Mouse (Mus musculus) spleen, postnatal 14 days (tissue): ENCODE measurements around the gene Smoc1.

Source experiments
- DNase-seq, 2 experiments: peaks; one replicate each; pipeline ENCODE4 v3.0.0; 2021 to 2022; ENCODE audit warnings: low spot score in 2 of 2

Smoc1 gene

DNA sequence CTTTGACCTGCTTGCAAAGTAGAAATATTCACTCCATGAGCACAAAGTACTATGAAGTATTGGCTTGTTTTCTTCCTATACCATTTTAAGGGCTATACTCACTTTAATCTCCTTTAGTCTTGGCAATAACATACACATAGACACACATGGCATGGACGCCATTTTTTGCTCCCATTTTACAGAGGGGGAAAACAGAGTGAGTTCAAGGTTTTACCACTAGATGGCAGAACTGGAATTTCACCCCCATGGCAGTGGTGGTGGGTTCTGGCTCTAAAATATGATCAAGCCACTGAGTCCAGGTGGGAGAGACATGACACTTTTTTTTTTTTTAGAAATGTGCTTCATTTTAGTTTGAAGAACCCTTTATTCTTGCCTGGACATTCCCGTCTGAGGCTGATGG is 1.6 kb upstream of the Smoc1 start:
- no peak for DNase-seq

DNA sequence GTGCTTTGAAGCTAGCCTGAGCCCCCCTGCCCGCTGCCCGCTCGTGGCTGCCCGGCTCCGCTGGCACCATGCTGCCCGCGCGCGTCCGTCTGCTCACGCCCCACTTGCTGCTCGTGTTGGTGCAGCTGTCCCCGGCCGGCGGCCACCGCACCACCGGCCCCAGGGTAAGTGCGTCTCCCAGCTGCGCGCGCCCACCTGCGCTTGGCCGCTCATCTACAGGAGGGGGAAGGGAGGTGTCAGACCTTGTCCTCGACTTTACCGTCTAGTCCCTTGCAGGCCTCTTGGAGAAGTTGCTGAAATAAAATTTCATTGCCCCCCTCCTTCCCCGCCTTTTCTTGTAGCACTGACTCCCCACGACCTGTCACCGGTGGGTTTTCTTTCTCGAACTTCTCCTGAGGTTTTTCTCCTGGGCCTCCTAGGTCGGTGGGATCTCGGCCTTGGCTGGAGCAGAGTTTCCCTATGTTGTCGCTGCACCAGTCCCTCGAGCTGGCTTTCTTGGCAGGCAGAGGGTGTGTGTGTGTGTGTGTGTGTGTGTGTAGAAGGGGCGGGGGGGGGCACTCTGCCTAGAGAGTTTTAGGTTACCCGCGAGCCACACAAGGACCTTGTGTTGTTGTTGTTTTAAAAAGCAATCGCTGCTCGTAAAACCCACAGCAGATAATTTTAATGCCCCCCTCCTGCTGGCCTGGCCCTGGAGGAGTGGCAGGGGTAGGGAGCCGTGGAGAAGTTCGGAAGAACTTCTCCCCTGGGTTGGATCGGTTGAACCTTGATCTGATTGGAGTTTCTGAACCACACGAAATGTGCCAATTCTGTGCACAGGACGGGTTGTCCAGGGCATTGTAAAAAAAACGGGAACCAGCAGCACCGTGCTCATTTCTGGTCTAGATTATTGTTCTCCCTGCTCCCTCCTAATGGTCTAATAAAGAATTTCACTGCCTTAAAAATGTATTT is 661 bp downstream of the Smoc1 start:
- DNase-seq, result no peak

DNA sequence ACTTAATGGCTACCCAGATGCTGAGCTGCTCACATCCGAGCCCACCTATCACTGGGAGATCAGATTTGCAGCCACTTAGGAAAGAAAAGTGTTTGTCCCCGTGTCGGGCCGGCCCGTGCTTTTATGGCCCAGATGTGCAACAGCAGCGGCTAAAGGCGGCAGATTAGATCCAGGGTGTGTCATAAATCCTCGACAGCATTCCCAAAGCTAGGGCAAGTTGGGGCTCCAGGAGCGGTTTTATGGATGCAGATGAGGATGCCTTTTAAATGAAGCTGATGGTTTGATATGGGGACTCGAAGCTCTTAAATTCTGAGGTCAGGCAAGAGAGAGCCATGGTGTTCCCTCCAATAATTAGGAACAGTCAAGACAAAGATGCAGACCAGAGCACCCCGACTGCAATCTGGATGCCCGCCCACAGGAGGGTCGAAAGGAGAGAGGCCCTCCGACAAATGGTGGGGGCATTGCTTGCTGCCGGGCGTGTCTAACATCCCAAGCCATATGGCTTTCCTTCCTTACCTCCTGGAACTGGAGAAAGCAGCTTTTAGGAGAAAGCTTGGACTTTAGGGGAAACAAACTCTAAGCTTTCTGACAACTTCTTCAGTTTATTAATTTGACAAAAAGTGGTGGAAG is 1.8 kb downstream of the Smoc1 start:
- DNase-seq, result no peak

DNA sequence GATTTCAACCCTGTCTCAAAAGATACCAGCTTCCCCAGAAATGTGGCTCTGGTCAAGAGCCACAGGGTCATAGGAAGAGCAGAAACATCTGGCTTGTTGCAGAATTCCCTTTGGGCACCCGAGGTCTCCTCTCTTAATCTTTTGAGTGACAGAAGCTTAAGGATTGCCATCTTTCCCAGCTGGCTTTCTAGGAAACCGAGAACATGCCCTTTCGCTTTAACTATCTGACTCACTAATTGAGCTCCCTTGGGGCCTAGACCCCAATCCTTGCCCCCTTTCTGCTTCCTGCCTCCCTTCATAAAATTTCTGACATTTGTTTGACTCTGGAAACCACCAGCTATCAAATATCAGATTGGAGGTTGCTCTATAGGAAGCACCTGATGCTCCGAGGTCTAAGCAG is 3.1 kb downstream of the Smoc1 start:
- no peak for DNase-seq

DNA sequence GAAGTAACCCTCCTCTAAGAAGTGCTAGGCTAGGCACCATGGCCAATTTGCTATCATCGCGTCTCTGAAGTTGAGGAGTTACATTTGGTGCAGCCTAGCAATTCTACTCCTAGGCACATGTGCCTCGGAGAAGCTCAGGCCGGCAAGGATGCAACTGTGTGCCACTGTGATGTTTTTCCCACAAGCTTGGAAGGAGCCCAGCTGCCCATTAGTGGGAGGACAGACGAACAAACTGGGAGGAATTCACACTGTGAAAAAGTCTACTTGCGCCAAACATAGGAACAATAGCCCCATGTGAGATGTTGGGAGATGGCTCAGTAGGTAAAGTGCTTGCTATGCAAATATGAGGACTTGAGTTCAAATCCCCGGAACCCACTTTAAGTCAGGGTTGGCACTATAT is 5.0 kb downstream of the Smoc1 start:
- no peak for DNase-seq

DNA sequence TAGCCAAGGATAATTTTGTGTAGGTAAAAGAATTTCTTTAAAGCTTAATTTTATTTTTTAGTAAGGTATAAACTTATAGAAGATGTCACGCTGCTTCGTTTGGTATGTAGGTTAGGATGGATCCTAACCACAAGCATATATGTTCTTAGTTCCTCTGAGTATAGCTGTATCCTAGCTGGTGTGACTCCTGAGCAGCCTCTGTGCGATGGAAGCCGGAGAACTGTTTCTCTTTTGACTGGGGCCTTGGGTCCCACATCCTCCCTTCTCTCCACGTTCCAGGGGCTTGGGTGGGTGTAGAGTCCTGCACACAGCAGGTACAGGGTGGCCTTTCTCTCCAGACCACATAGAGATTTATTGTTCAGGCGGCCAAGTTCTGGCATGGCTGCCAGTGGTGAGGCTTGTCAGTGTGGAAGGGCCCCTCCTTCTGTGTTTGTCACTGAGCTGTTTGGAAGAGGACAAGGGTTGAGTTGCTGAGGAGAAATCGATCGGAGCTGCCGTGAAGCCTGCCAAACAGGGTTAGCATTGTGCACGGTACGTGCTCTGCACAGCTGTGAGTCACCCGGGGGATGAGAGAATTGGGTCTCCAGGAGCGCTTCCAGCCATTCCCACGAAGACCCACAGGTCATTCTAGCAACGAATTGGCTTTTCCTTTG is 6.9 kb downstream of the Smoc1 start:
- DNase-seq, result no peak

DNA sequence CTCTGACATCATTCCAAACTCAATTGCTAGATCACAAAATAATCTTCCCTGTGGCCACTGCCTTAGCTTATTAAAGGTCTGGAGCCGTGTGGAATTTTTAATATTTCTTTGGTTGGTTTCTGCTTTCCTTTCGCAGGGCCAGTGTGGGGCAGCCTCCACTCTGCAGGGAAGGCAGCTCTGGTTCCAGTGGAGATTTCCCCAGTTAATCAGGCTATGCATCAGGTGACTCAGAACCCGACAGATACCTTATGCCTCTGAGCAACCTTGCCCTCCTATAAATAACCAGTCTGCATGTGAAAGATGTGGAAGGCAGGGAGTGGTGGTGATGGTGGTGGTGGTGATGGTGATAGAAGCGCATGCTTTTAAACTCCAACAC is 7.4 kb downstream of the Smoc1 start:
- no peak for DNase-seq

DNA sequence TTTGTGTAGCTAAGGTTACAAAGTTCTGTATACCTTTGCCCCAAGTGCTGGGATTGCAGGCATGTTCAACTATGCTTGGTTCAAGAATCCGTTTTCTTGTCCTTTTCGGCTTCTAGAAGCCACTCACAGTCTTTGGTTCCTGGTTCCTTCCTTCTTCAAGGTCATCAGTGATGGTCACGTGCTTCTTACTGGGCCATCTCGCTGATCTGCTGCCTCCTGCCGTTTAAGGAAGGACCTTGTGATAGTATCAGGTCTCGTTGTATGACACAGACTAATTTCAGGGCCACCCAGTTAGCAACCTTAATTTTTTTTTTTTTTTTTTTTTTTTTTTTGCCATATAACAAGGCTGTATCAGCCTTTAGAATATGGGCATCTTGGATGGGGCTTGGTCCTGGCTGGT is 9.2 kb downstream of the Smoc1 start:
- no peak for DNase-seq

DNA sequence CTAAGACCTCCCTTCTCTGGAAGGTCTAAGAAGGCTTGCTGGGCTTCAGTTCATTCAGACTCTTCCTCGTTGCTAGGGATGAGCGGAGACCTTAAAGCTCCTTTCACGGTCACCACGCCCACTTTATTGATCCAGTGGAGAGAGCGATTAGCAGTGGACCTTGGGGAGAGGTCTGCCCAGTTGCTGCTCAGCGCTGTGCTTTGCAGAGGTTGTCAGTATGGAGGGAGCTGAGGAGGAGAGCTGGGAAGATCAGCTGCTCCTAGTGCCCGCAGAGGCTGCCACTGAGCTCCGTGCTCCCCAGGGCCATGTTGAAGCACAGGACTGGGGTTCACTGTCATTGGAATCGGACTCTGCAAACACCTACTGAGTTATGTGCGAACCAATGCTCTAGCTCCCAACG is 17.0 kb downstream of the Smoc1 start:
- no peak for DNase-seq

DNA sequence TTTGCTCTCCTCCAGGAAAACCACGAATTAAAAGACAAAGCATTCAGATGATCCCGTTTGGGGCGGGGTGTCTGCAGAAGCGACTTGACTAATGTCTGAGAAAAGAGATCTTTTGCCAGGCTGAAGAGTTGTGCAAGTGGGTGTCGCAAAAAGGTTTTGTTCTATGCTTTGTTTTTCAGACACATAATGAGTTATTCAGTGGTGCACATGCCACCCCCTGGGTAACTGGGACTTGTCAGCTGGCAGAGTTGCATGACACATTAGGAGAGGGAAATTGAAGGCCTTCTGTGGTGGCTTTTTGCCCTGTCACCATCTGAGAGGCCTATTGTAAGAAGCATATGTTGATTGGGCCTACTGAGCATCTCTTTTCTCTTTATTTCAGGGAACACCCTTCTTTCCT is 20.3 kb downstream of the Smoc1 start:
- no peak for DNase-seq

DNA sequence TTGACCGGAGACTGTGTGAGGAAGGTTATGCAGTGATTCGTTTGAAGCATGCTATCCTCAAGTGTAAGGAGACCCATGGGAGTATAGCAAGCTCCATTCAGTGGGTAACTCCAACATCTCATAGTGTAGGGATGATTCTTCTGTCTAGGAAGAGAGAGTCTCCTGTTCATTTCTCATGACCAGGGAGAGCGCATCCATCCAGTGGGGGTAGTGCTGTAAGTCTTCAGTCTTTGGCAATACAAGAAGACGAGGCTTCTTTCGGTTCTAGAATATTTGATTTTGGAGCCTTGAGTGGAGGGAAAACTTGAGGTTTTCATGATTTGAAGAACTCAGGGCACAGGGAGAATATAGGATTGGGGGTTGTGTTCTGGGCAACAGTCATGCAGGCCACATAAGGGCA is 23.1 kb downstream of the Smoc1 start:
- no peak for DNase-seq

DNA sequence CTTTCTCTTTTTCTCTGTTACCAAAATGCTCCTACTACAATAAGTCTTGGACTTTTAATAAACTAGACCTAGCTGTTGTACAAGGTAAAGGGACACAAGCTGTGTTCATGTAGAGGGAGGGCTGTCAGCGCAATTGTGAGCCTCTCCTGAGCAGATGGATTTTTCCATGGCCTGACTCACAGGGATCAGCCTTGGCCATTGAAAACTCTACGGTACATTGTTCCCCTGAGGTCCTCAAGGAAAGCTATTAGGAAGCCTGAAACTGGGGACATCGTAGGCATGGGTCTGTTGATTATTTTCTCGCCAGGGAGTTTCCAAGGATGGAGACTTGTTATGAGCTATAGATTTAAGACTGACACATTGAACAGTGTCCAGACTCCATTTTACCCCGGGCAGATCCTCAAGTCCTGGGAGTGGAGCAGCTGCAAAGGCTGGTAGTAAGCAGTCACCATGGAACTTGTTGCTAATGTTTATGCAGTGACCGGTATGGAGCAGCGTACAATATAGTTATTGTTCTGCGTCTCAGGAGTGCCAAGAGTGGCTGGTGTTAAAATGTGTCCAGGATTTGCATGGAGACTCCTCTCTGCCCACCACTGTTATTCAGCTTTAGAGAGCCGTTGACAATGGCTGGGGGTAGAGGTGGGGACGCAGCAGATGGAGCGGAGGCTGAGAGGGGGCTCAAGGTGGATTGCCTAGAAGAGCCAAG is 28.5 kb downstream of the Smoc1 start:
- DNase-seq, result no peak

DNA sequence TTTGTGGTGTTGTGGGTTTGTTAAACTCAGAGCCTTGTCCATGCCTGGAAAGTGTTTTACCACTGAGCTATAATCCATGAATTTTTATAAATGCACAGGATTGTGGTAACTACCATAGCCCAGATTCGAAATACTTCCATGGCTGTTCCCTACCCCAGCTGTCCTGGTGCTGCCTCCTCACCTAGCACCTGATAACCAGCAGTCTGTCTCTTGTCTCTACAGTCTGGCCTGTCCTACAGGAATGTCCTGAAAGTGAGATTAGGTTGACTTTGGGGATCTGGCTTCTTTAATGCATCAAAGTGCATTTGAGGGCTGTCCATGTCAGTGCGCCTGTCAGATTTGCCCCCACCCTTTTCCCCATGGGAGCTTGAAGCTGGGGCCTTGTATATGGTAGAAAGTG is 29.2 kb downstream of the Smoc1 start:
- no peak for DNase-seq

DNA sequence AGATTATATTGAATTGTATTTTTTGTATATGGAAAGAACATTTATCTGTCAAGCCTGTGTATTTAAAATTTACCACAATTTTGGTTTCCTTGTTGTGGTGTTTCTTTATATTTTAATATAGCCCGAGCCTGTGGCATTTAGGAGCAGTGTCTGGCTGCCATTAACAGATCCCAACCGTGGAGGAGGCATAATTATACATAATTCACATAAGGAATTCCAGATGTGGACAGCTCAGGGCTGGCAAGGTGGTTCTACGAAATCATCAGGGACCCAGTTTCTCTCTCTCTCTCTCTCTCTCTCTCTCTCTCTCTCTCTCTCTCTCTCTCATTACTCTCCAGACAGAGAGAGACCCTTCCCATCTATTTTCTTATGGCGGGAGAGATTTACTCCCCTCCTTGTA is 31.0 kb downstream of the Smoc1 start:
- DNase-seq, result no peak

DNA sequence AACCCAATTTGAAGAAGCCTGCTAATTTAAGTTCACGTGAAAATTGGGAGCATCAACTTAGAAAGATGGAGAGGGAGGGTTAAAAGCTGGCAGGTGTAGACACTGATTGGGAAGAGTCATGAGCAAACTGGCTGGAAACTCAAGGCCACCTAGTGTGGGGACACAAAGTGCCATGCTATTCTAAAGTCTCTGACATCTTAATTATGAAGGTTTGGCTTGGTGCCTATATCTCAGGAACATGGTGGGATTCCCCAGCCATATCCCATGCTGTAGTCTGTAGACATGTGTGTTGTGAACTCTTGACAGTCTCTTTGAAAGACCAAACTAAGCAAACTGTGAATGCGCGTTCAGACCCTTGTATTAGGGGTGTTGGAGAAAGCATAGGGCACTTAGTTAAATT is 32.0 kb downstream of the Smoc1 start:
- no peak for DNase-seq

DNA sequence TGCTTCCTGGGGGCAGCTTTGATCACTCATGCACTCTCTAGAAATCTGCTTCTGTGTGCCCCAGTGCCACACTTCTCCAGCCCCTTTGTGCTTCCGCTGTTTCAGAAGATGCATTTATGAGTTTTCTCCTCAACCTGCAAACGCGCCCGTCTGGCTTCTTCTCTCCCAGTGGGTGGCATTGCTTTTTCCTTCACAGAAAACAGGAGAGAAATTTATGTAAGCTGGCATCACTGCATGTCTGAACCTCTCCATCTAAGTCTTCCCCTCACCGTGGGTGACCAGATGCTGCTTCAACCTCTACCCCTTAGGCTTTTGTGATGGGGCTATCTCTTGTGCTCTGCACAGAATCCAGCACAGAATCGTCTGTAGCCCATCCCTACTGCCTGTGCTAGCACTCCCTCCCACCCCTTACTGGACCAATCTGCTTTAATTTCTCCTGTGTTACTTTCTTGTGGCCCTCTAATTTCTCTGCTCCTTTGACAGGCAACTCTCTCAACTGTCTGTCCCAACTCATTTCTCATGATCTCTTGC is 35.3 kb downstream of the Smoc1 start:
- DNase-seq, result no peak

DNA sequence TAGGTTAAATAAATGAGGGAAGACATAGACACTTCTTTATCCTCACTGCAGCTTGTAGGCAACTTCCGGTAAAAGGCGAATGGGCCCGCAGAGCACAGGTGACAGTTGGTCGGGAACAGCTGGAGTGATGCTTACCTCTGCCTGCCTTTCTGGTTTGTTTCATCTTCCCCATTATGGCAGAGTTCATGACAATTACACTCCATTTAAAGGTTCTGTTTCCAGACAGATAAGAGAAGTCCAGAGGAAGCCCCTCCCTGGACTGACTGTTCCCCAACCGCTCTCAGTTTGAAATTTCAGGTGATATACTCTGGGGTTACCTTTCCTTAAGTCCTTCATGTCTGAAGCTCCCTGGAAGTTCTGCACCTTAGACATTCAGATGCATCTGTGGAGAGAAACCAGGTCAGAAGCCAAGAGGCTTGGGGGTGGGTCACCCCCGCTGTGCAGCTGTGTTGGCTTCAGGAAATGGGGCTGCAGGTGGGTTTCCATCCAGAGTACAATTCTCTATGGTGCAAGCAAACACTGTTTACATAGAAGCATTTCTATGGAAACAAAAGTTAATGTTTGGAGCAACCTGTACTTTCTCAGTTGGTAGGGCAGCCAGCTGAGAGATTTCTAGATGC is 36.8 kb downstream of the Smoc1 start:
- no peak for DNase-seq

DNA sequence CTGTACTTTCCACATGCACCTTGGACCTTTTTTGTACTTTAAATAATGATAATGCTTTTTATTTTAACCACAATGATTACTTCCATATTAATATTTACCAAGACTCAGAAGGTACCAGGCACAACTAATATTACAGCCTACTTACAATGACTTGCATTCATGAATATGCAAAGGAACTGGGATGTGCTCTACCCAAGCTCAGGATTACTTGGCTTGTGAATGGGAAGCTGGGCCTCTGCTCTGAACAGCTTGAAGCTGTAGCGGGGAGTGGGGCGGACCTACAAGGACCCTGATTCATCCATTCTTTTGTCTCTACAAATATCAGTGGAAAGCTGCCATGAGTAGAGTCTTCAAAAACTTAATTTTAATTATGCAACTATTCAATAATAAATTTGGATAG is 47.5 kb downstream of the Smoc1 start:
- no peak for DNase-seq

DNA sequence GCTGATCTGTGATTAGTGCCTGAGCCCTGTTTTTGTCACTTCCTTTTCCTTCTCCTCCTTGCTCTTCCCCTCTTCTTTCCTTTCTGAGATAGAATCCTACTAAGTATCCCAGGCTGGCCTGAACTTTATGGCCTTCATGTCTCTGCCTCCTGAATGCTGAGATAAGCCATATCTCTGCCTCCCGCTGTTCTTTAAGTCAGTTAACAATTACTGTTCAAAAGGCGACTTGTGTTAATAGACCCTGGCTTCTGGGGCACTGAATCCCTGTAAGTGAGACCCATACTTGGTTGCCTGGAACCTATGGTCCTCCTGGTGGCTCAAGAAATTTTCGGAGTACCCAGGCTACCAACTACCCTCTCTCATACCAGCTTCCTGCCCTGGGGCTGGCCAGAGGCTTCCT is 48.3 kb downstream of the Smoc1 start:
- DNase-seq, result no peak

DNA sequence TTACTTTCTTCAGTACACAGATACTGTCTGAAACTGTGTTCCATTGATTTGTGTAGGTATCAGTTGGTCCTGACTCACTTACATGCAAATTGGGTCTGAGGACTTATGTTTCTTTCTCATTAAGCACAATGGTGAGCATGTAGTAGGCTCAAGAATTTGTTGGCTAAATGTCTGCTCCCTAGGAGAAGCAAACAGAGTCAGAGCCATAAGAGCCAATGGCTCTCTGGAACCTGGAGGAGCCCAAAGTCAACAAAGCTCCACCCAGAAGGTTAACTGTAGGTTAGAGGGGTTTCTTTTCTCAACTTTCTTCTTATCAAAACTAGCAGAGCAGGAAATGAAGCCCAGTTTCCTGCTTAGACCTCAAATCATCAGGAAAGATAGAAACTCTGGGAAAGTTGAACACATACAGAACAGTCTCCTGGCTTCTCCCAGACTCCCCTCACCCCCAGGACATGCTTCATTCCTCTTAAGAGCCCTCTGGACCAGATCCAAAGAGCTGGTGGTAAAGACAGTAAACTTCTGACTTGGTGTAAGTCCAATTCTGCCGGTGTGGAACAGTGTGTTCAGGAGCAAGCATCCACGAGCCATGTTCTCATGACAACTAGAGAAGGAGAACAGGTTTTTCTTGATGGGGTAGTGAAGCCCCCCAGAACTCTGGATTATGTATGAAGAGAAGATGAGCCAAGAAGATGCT is 51.5 kb downstream of the Smoc1 start:
- DNase-seq, result no peak

DNA sequence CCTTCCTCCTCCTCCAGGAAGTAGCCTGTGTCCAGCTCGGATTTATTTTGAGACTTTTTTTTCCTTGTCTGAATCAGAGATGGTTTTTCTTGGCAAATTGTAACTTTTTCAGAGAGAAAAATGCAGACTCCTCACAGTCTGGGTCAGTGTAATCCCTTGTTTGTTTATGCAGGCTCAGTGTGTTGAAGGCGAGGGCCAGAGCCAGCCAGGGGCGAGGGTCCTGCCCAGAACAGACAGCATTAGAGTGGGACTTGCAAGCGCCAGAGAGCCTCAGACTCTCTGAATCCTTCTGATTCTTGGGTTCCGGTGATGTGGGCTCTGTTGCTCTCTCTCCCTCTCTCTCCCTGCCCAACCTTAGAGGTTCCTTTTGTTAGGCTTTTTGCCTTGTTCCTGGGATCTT is 53.7 kb downstream of the Smoc1 start:
- no peak for DNase-seq
